Mouse (Mus musculus) hindbrain, embryonic 12.5 days (tissue): ENCODE measurements around the gene Cct4. TPM values are rescaled to one million over a fixed set of nuclear protein-coding genes. Genes with fewer than 3 reads are reported as not detected.
A peak's percentile ranks its signal among the peaks of the same experiment; 100 is the strongest.

ENCODE experiments used
- ATAC-seq: fragments of 200-750 bp; cut with Nextera tagmentation; 2 replicates; pipeline ENCODE4 v1.8.0; 2017; ENCODE audit warnings: moderate TSS enrichment; ENCODE audit not compliant: low FRiP score
- H3K27ac ChIP-seq: fragments of 300-500 bp; sonication (generic); 2 replicates; pipeline ENCODE4 v1.5.1; 2016; ENCODE audit warnings: mild to moderate bottlenecking
- H3K27me3 ChIP-seq: fragments of 300-500 bp; sonication (generic); 2 replicates; pipeline ENCODE4 v1.6.1; 2016; ENCODE audit warnings: mild to moderate bottlenecking
- H3K36me3 ChIP-seq: fragments of 300-500 bp; sonication (generic); 2 replicates; pipeline ENCODE4 v1.6.1; 2016; ENCODE audit warnings: mild to moderate bottlenecking
- H3K4me1 ChIP-seq: fragments of 300-500 bp; sonication (generic); 2 replicates; pipeline ENCODE4 v1.6.1; 2016
- H3K4me2 ChIP-seq: fragments of 300-500 bp; sonication (generic); replicated peaks from 2 replicates; pipeline ENCODE4 v1.6.1; 2016; ENCODE audit warnings: mild to moderate bottlenecking
- H3K4me3 ChIP-seq: fragments of 300-500 bp; sonication (generic); 2 replicates; pipeline ENCODE4 v1.5.1; 2016; ENCODE audit warnings: mild to moderate bottlenecking
- H3K9ac ChIP-seq: fragments of 300-500 bp; sonication (generic); 2 replicates; pipeline ENCODE4 v1.6.1; 2016; ENCODE audit warnings: mild to moderate bottlenecking, moderate library complexity
- H3K9me3 ChIP-seq: fragments of 300-500 bp; sonication (generic); replicated peaks from 2 replicates; pipeline ENCODE4 v1.6.1; 2016; ENCODE audit warnings: mild to moderate bottlenecking
- WGBS: fragments of 180-500 bp; shearing (Covaris S2); methylation state at CpG from one replicate; pipeline ENCODE4 v1.1.7; 2016; 5-methylcytosine and 5-hydroxymethylcytosine counted together
- polyA plus RNA-seq: library from polyadenylated mRNA; unstranded; fragments of >200 nt; fragmentation: Nextera tagmentation; extraction: Ambion mirVana; gene quantifications from 2 replicates; pipeline ENCODE4 v1.2.1, GENCODE M21; 2016

The Cct4 gene
- polyA plus RNA-seq, 1 experiment from 2014 or later = 326 TPM

GRCm38 (mm10) chr11:22971835-22972709 lies 18.2 kb upstream of the Cct4 start, which contains the start of gene Zrsr1:
TSS of gene Zrsr1 (plus strand) at chr11:22972005.
- no peaks in the 10 kb centered on the region for H3K27me3 ChIP-seq
- peak within 1 kb of the TSS; percentile 65 for H3K4me2 ChIP-seq
- peaks cover 41% of the 10 kb centered on the region for H3K36me3 ChIP-seq
- H3K9me3 ChIP-seq = peaks cover 37% of the 10 kb centered on the region
- H3K4me3 ChIP-seq = peak within 1 kb of the TSS; percentile 50
- H3K4me1 ChIP-seq = peaks cover 14% of the 10 kb centered on the region
- WGBS = 47% methylated on average over 56 of the region's 56 CpGs
- peak; percentile 79 for ATAC-seq
- peak within 1 kb of the TSS; percentile 64 for H3K9ac ChIP-seq
- H3K27ac ChIP-seq = peak within 1 kb of the TSS; percentile 73

GRCm38 (mm10) chr11:22972746-22973526 lies 17.4 kb upstream of the Cct4 start:
- peak overlapping the region; percentile 73 for H3K27ac ChIP-seq
- H3K9ac ChIP-seq = peak overlapping the region; percentile 64
- peaks cover 41% of the 10 kb centered on the region for H3K36me3 ChIP-seq
- H3K4me2 ChIP-seq = peak overlapping the region; percentile 65
- peak overlapping the region; percentile 50 for H3K4me3 ChIP-seq
- peak; percentile 73 for ATAC-seq
- H3K4me1 ChIP-seq = peaks cover 15% of the 10 kb centered on the region
- H3K9me3 ChIP-seq = peaks cover 29% of the 10 kb centered on the region
- H3K27me3 ChIP-seq = no peaks in the 10 kb centered on the region
- WGBS = 44% methylated on average over 41 of the region's 46 CpGs

- ATAC-seq = no peak
- peaks cover 15% of the 10 kb centered on the region for H3K4me1 ChIP-seq
- H3K9ac ChIP-seq = peak overlapping the region; percentile 61
- peaks cover 24% of the 10 kb centered on the region for H3K9me3 ChIP-seq
- H3K36me3 ChIP-seq = peaks cover 38% of the 10 kb centered on the region
- WGBS = 46% methylated on average over 14 of the region's 14 CpGs
- H3K27ac ChIP-seq = peak overlapping the region; percentile 67; the same call in 1 of the 2 replicates
- H3K4me2 ChIP-seq = peak overlapping the region; percentile 54
- H3K27me3 ChIP-seq = no peaks in the 10 kb centered on the region
- H3K4me3 ChIP-seq = peak overlapping the region; percentile 50
These were observed 16.7 kb upstream of the Cct4 start for GRCm38 (mm10) chr11:22973599-22973998.

- Histone ChIP-seq H3K9ac (no peak overlapping the region), H3K4me3 (no peak overlapping the region), H3K27me3 (no peaks in the 10 kb centered on the region), H3K4me2 (no peak overlapping the region), H3K4me1 (peaks cover 24% of the 10 kb centered on the region), H3K9me3 (peaks cover 4% of the 10 kb centered on the region; the same call in 1 of the 2 replicates), H3K36me3 (peaks cover 24% of the 10 kb centered on the region), H3K27ac (no peak overlapping the region)
- ATAC-seq = no peak
- WGBS = 91% methylated on average over 3 of the region's 3 CpGs
These were observed 12.1 kb upstream of the Cct4 start for GRCm38 (mm10) chr11:22978215-22978614.

- H3K27me3 ChIP-seq = no peaks in the 10 kb centered on the region
- H3K4me1 ChIP-seq = peaks cover 24% of the 10 kb centered on the region
- H3K36me3 ChIP-seq = peaks cover 20% of the 10 kb centered on the region
- H3K27ac ChIP-seq = no peak overlapping the region
- H3K9ac ChIP-seq = no peak overlapping the region
- no peak for ATAC-seq
- H3K4me2 ChIP-seq = no peak overlapping the region
- H3K4me3 ChIP-seq = no peak overlapping the region
- 61% methylated on average over 1 of the region's 1 CpGs for WGBS
- peaks cover 4% of the 10 kb centered on the region; the same call in 1 of the 2 replicates for H3K9me3 ChIP-seq
These were observed 11.6 kb upstream of the Cct4 start for GRCm38 (mm10) chr11:22978711-22979110.

- Histone ChIP-seq H3K27me3 (no peaks in the 10 kb centered on the region), H3K4me1 (peaks cover 24% of the 10 kb centered on the region), H3K9me3 (0 out of 2 replicates have a peak, but pooled peaks cover 2% of the 10 kb centered on the region), H3K4me2 (no peak overlapping the region), H3K4me3 (no peak overlapping the region), H3K27ac (no peak overlapping the region), H3K36me3 (peaks cover 15% of the 10 kb centered on the region), H3K9ac (no peak overlapping the region)
- 88% methylated on average over 1 of the region's 1 CpGs for WGBS
- ATAC-seq = no peak
These were observed 11.1 kb upstream of the Cct4 start for GRCm38 (mm10) chr11:22979221-22979620.

GRCm38 (mm10) chr11:22981041-22981440 lies 9.3 kb upstream of the Cct4 start:
- H3K9ac ChIP-seq = peak overlapping the region; percentile 75
- no peaks in the 10 kb centered on the region for H3K27me3 ChIP-seq
- no peaks in the 10 kb centered on the region for H3K9me3 ChIP-seq
- WGBS = 57% methylated on average over 4 of the region's 4 CpGs
- peaks cover 13% of the 10 kb centered on the region; the same call in 1 of the 2 replicates for H3K36me3 ChIP-seq
- no peak overlapping the region for H3K27ac ChIP-seq
- no peak for ATAC-seq
- peak overlapping the region; percentile 84 for H3K4me2 ChIP-seq
- H3K4me3 ChIP-seq = peak overlapping the region; percentile 64
- peaks cover 19% of the 10 kb centered on the region for H3K4me1 ChIP-seq

GRCm38 (mm10) chr11:22981543-22981950 lies 8.8 kb upstream of the Cct4 start:
- WGBS = 3% methylated on average over 12 of the region's 12 CpGs
- no peaks in the 10 kb centered on the region for H3K27me3 ChIP-seq
- peak overlapping the region; percentile 75 for H3K9ac ChIP-seq
- no peaks in the 10 kb centered on the region for H3K9me3 ChIP-seq
- H3K4me2 ChIP-seq = peak overlapping the region; percentile 84
- peak overlapping the region; percentile 64 for H3K4me3 ChIP-seq
- peak overlapping the region; percentile 93 for H3K27ac ChIP-seq
- peaks cover 15% of the 10 kb centered on the region for H3K4me1 ChIP-seq
- peaks cover 10% of the 10 kb centered on the region; the same call in 1 of the 2 replicates for H3K36me3 ChIP-seq
- peak; percentile 38 for ATAC-seq

GRCm38 (mm10) chr11:22981984-22982757 lies 8.1 kb upstream of the Cct4 start, which contains the start of the genes Gm28048 and Commd1:
TSS of gene Gm28048 (minus strand) at chr11:22982090.
TSS of gene Commd1 (minus strand) at chr11:22982382.
- H3K36me3 ChIP-seq = peaks cover 5% of the 10 kb centered on the region; the same call in 1 of the 2 replicates
- H3K9me3 ChIP-seq = no peaks in the 10 kb centered on the region
- H3K4me3 ChIP-seq = peak within 1 kb of the TSS; percentile 64
- peak; percentile 94 for ATAC-seq
- H3K4me2 ChIP-seq = peak within 1 kb of the TSS; percentile 84
- H3K27me3 ChIP-seq = no peaks in the 10 kb centered on the region
- peak within 1 kb of the TSS; percentile 75 for H3K9ac ChIP-seq
- 4% methylated on average over 42 of the region's 42 CpGs for WGBS
- H3K4me1 ChIP-seq = peaks cover 9% of the 10 kb centered on the region
- H3K27ac ChIP-seq = peak within 1 kb of the TSS; percentile 93

GRCm38 (mm10) chr11:22982846-22983245 lies 7.5 kb upstream of the Cct4 start:
- Histone ChIP-seq H3K27ac (no peak overlapping the region), H3K4me1 (peaks cover 9% of the 10 kb centered on the region), H3K36me3 (no peaks in the 10 kb centered on the region), H3K9ac (no peak overlapping the region), H3K27me3 (no peaks in the 10 kb centered on the region), H3K4me3 (no peak overlapping the region), H3K4me2 (peak overlapping the region; percentile 84; the same call in 1 of the 2 replicates), H3K9me3 (no peaks in the 10 kb centered on the region)
- WGBS = 71% methylated on average over 6 of the region's 6 CpGs
- no peak for ATAC-seq

GRCm38 (mm10) chr11:22985510-22985909 lies 4.8 kb upstream of the Cct4 start:
- ATAC-seq = no peak
- H3K36me3 ChIP-seq = no peaks in the 10 kb centered on the region
- no peaks in the 10 kb centered on the region for H3K9me3 ChIP-seq
- 78% methylated on average over 3 of the region's 3 CpGs for WGBS
- H3K4me2 ChIP-seq = no peak overlapping the region
- no peak overlapping the region for H3K4me3 ChIP-seq
- H3K4me1 ChIP-seq = peaks cover 9% of the 10 kb centered on the region
- H3K27ac ChIP-seq = no peak overlapping the region
- no peak overlapping the region for H3K9ac ChIP-seq
- H3K27me3 ChIP-seq = no peaks in the 10 kb centered on the region
